Mouse (Mus musculus) lung, postnatal 0 days (tissue): ENCODE measurements around the gene Cdk2ap2. TPM values are rescaled to one million over a fixed set of nuclear protein-coding genes. Genes with fewer than 3 reads are reported as not detected.
A peak's percentile ranks its signal among the peaks of the same experiment; 100 is the strongest.
"Not testable (repeated sequence)": the region's sequence is repeated elsewhere in the genome, so short reads cannot be mapped to it uniquely, and the experiment has no call there.

Experiments used
- ATAC-seq: fragments of 200-750 bp; cut with Nextera tagmentation; 2 replicates; pipeline ENCODE4 v1.8.0; 2017; ENCODE audit warnings: moderate library complexity
- DNase-seq: peaks from one replicate; pipeline ENCODE4 v3.0.0-alpha.2; 2016; ENCODE audit warnings: low spot score
- H3K27ac ChIP-seq: fragments of 300-500 bp; sonication (generic); 2 replicates; pipeline ENCODE4 v1.5.1; 2014; ENCODE audit warnings: antibody characterized with exemption, mild to moderate bottlenecking, low read length, mixed read lengths
- H3K27me3 ChIP-seq: fragments of 300-500 bp; sonication (generic); replicated peaks from 2 replicates; pipeline ENCODE4 v1.6.1; 2014; ENCODE audit warnings: low read length, mixed read lengths; ENCODE audit not compliant: insufficient read depth
- H3K36me3 ChIP-seq: fragments of 300-500 bp; sonication (generic); 2 replicates; pipeline ENCODE4 v1.6.1; 2014; ENCODE audit warnings: low read length, mixed read lengths; ENCODE audit not compliant: insufficient read depth
- H3K4me1 ChIP-seq: fragments of 300-500 bp; sonication (generic); 2 replicates; pipeline ENCODE4 v1.6.1; 2014; ENCODE audit warnings: antibody characterized with exemption, low read depth, low read length, mixed read lengths; ENCODE audit not compliant: insufficient read depth
- H3K4me2 ChIP-seq: fragments of 300-500 bp; sonication (generic); replicated peaks from 2 replicates; pipeline ENCODE4 v1.6.1; 2014; ENCODE audit warnings: low read depth, mild to moderate bottlenecking, low read length, moderate library complexity, mixed read lengths
- H3K4me3 ChIP-seq: fragments of 300-500 bp; sonication (generic); 2 replicates; pipeline ENCODE4 v1.5.1; 2014; ENCODE audit warnings: low read depth, low read length
- H3K9ac ChIP-seq: fragments of 300-500 bp; sonication (generic); replicated peaks from 2 replicates; pipeline ENCODE4 v1.6.1; 2014; ENCODE audit warnings: low read depth, mild to moderate bottlenecking
- H3K9me3 ChIP-seq: fragments of 300-500 bp; sonication (generic); 2 replicates; pipeline ENCODE4 v1.6.1; 2016; ENCODE audit warnings: low read length, mixed read lengths
- CTCF ChIP-seq: IDR thresholded peaks from 2 replicates; pipeline ENCODE4 v1.5.1; 2016; ENCODE audit warnings: antibody characterized with exemption, mild to moderate bottlenecking
- EP300 ChIP-seq: IDR thresholded peaks from 2 replicates; pipeline ENCODE4 v1.6.1; 2016; ENCODE audit warnings: antibody characterized with exemption, mild to moderate bottlenecking, control low read depth
- WGBS: fragments of 180-500 bp; shearing (Covaris S2); extraction: QIAGEN DNeasy Blood & Tissue Kit; methylation state at CpG from one replicate; pipeline ENCODE4 v1.1.7; 2014; 5-methylcytosine and 5-hydroxymethylcytosine counted together
- polyA plus RNA-seq: library from polyadenylated mRNA; unstranded; fragments of >200 nt; fragmentation: Nextera tagmentation; extraction: Ambion mirVana; gene quantifications from 2 replicates; pipeline ENCODE4 v1.2.1, GENCODE M21; 2015

Gene Cdk2ap2
- polyA plus RNA-seq, 1 experiment from 2014 or later = 154 TPM

DNA sequence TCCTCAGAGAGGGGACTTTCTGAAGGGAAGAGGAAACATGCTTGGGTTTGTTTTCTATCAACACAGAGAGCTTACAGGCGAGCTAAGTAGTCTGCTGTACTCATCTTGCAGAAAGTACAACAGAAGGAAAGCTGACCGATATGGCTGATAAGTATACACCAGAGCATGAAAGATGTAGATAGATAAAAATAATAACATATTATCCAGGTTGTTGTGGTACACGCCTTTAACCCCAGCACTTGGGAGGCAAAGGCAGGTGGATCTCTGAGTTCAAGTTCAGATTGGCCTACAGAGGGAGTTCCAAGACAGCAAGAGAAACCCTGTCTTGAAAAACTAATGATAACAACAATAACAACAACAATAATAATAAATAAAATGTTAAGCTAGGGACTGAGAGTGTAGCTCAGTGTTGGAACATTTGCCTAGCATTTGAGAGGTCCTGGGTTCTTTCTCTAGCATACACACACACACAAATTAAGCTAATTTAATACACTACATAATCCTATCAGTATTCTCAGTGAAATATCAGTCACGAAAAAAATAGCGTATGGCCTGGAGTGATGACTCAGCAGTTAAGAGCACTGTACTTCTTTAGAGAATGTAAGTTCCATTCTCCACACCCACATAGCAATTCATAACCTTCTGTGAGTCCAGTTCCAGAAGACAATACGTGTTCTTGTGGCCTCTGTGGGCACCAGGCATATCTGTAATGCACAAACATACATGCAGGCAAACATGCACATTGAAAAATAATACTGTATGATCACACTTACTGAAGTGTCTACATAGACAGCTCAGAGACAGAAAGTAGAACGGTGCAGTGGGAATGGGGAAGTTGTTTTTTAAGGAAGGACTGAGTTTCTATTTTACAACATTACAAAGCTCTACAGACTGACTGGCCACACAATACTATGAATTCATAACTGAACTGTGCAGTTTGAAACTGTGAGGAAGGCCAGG is 25.7 kb downstream of the Cdk2ap2 start:
- no peaks in the 10 kb centered on the region for H3K36me3 ChIP-seq
- H3K4me2 ChIP-seq = no peak overlapping the region
- no peak for ATAC-seq
- peaks cover 9% of the 10 kb centered on the region for H3K4me1 ChIP-seq
- WGBS = 75% methylated on average over 7 of the region's 7 CpGs
- no peak; the same call in 1 of the 2 replicates for TF ChIP-seq CTCF
- no peak for TF ChIP-seq EP300
- no peak for DNase-seq
- H3K9ac ChIP-seq = no peak overlapping the region
- H3K4me3 ChIP-seq = no peak overlapping the region
- H3K9me3 ChIP-seq = no peaks in the 10 kb centered on the region
- no peaks in the 10 kb centered on the region for H3K27me3 ChIP-seq
- no peak overlapping the region for H3K27ac ChIP-seq

DNA sequence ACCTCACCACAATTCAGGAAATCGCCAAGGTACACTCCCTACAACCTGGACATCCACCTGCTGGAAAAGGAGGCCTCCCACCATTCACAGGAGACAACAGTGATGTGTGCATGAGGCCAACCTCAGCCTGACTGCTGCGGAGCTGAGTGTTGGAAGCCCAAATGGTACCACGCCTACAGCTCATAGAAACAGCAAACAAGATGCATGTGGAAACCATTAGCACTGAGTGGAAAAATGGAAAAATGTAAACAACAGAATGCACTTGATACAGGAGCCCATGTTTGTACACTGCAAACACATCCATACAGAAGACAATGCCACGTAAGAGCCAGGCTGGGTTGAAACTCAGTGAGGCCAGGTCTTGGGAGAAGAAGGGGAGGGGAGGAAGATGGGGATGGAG is 27.4 kb downstream of the Cdk2ap2 start:
- H3K4me2 ChIP-seq = no peak overlapping the region
- no peak for TF ChIP-seq EP300
- no peak for TF ChIP-seq CTCF
- 59% methylated on average over 4 of the region's 4 CpGs for whole genome bisulfite sequencing
- H3K9me3 ChIP-seq = no peaks in the 10 kb centered on the region
- no peak overlapping the region for H3K4me3 ChIP-seq
- ATAC-seq (no peak), DNase-seq (no peak)
- H3K4me1 ChIP-seq = peaks cover 9% of the 10 kb centered on the region
- no peak overlapping the region for H3K9ac ChIP-seq
- peaks cover 7% of the 10 kb centered on the region; the same call in 1 of the 2 replicates for H3K36me3 ChIP-seq
- no peaks in the 10 kb centered on the region for H3K27me3 ChIP-seq
- no peak overlapping the region for H3K27ac ChIP-seq

DNA sequence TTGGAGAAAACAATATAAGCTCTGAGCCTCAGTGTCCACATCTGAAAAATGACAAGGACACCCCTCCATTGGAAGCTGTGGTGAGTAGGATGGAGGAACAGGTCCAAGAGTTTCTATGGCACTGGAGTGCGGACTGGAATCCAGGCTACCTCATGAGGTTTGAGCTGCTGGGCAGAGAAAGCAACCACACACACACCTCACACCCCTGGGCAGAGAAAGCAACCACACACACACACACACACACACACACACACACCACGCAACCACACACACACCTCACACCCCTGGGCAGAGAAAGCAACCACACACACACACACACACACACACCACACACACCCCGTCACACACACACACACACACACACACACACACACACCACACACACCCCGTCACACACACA is 28.3 kb downstream of the Cdk2ap2 start:
- WGBS = 9% methylated on average over 4 of the region's 4 CpGs
- H3K9me3 ChIP-seq, H3K36me3 ChIP-seq, H3K4me1 ChIP-seq, H3K9ac ChIP-seq, H3K27ac ChIP-seq, H3K27me3 ChIP-seq, DNase-seq: not testable (repeated sequence)
- Histone ChIP-seq H3K4me2 (peak overlapping the region; percentile 71), H3K4me3 (peak overlapping the region; percentile 70)
- ATAC-seq = peak; percentile 12

DNA sequence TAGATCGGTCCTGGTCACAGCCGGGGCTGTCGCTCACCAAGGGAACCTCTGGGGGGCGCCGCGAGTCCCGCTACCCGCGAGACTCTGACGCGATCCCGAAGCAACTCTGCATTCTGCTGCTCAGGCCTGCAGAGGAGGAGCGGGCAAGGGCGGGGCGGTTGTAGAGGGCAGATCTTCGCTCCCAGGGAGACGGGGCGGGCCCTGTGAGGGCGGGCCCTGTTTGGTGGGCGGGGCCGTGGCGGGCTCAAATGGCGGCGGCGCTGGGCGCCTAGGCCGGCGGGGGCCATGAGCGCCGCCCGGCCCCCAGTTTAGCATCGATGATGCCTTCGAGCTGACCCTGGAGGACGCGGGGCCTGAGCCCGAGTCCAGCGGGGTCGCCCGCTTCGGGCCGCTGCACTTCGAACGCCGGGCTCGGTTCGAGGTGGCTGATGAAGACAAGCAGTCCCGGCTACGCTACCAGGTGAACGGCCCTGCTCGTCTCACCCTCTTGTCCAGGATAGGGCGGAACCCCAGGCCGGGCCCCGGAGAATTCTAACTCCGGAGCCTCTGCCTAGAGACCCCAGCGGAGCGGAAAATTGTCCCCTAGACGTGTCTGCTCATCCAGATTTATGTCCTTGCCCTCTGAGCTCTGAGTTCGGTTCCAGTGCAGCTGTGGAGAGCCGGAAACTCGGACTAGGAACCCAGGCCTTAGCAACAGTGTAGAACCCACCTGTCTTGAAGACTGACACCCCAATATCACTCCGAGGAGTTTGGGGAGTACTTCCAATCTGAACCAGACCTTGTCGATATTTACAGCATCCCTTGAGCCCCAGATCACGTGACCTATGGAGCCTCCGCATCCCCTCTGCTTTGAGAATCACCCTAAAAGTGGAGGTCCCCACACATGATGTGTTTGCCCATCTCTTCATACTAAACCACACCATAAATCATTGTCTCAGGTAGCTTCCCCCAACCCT is 29.0 kb downstream of the Cdk2ap2 start, which contains the start of gene Aip:
TSS of gene Aip (minus strand) at position 118 of the 956 bp plus-strand sequence.
- peaks cover 5% of the 10 kb centered on the region for H3K4me1 ChIP-seq
- peak within 1 kb of the TSS; percentile 70 for H3K4me3 ChIP-seq
- peak; percentile 94 for ATAC-seq
- peak within 1 kb of the TSS; percentile 81 for H3K9ac ChIP-seq
- H3K27me3 ChIP-seq = no peaks in the 10 kb centered on the region
- 2% methylated on average over 54 of the region's 64 CpGs for WGBS
- H3K36me3 ChIP-seq = peaks cover 10% of the 10 kb centered on the region; the same call in 1 of the 2 replicates
- peak within 1 kb of the TSS; percentile 71 for H3K4me2 ChIP-seq
- H3K9me3 ChIP-seq = no peaks in the 10 kb centered on the region
- peak; percentile 79 for TF ChIP-seq CTCF
- no peak for TF ChIP-seq EP300
- peak; percentile 100 for DNase-seq
- peak within 1 kb of the TSS; percentile 11; the same call in 1 of the 2 replicates for H3K27ac ChIP-seq

DNA sequence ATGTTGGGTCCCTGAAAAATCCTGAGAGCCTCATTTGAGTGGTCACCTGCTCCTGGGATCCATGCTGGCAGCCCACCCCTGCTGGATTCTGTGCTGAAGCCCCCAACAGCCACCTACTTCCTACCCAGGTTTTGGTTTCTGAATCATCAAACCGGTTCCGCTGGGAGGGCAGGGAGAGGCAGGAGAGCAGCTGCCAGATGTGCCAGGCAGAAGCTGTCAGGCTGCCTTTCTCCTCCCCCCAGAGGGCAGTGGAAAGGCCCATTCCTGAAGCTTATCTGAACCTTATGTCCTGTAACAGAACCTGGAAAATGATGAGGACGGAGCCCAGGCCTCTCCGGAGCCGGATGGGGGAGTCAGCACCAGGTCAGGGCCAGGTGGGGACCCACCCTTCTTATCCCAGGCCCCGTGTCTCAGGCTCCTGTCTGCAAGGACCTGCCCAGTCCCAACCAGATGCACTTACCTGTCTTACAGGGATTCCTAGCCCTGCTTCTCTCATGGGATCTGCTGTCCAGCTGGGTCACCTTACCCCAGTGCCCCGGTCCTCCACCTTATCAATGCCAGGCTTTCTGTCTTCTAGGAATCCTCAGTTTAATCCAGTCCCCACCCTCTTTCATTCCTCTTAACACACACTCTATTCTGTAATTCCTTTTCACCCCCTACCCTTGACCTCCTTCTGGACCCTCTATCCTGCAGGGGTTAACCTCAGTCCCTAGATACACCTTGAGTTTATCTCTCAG is 29.9 kb downstream of the Cdk2ap2 start:
- Histone ChIP-seq H3K9me3 (no peaks in the 10 kb centered on the region), H3K4me3 (peak overlapping the region; percentile 70), H3K4me1 (peaks cover 5% of the 10 kb centered on the region), H3K27me3 (no peaks in the 10 kb centered on the region), H3K9ac (peak overlapping the region; percentile 81), H3K27ac (no peak overlapping the region), H3K36me3 (peaks cover 16% of the 10 kb centered on the region; the same call in 1 of the 2 replicates), H3K4me2 (peak overlapping the region; percentile 71)
- 50% methylated on average over 7 of the region's 7 CpGs for WGBS
- DNase-seq = peak; percentile 44
- ATAC-seq = no peak
- TF ChIP-seq EP300 = no peak
- TF ChIP-seq CTCF = no peak
